Mouse (Mus musculus) thymus, adult 2 months (tissue): Measurements from ENCODE around the gene Tasp1.

Experiments
- CTCF ChIP-seq: fragments of 200-500 bp; IDR thresholded peaks from 2 replicates; pipeline ENCODE4 v1.5.1; 2012; ENCODE audit warnings: mild to moderate bottlenecking, control low read depth, low read length, moderate library complexity, borderline replicate concordance; ENCODE audit not compliant: control insufficient read depth, poor library complexity, insufficient read depth; ENCODE audit errors: extremely low read depth
- POLR2A ChIP-seq: fragments of 200-500 bp; IDR thresholded peaks from 2 replicates; pipeline ENCODE4 v1.6.1; 2012; ENCODE audit warnings: mild to moderate bottlenecking, low read length, control low read depth, moderate library complexity; ENCODE audit not compliant: control insufficient read depth, poor library complexity, insufficient read depth; ENCODE audit errors: extremely low read depth

GRCm38 (mm10) chr2:140078600-140079280, 12.1 kb upstream of the Tasp1 start:
- TF ChIP-seq POLR2A (no peak), CTCF (no peak)
